Comparison of ENCODE assay signal across 18 mouse cellular contexts in genomic region chr7:144206254-144206653, GRCm38 (mm10).
A peak's percentile ranks its signal among the peaks of the same experiment; 100 is the strongest.
DNase-seq lines count a peak whose midpoint lies in the region.
"Had no signal": no experiment of that assay in that cellular context is flagged by ENCODE, and none has a peak within 500 bp of the region (broad histone marks: within the 10 kb centered on the region; RNA-seq: fewer than 3 reads in every experiment).

No protein-coding gene starts in this region.

- intact Hi-C loops in left cerebral cortex, postnatal 36 days (cut with DNase I), result no loop called here
- intact Hi-C loops in left cerebral cortex, postnatal 10 days (cut with DNase I), result loop anchor here (10.0 kb wide), 1 partner anchor 311 kb away; no protein-coding TSS in a partner anchor

- DNase-seq in layer of hippocampus, adult 9-11 months, result peak; percentile 44
- DNase-seq in layer of hippocampus, postnatal 36 days, result no peak
- DNase-seq in left cerebral cortex, postnatal 36 days (ENCODE audit: low spot score in 2 of 2), result peak; percentile 62 to 67
- DNase-seq in left cerebral cortex, postnatal 10 days (ENCODE audit: extremely low spot score in 1 of 2, low spot score in 2 of 2), result no peak
- peak; percentile 68 for DNase-seq in right cerebral cortex, postnatal 25 days
- no peak for DNase-seq in right cerebral cortex, postnatal 10 days (ENCODE audit: low spot score in 2 of 2)
- peak; percentile 64 for DNase-seq in telencephalon, adult 2 months (ENCODE audit: low read depth, low spot score)
- DNase-seq in testis, postnatal 14 days (ENCODE audit: low spot score), result no peak
- DNase-seq: adrenal gland, adult 8-10 months; adrenal gland, postnatal 25 days; B cell, adult 2 months; cerebellum, adult 18-20 months; cerebellum, adult 9-10 months; cerebellum, postnatal 14 days; gastrocnemius, postnatal 25 days; heart, adult 18-20 months; heart, postnatal 10 days; heart, postnatal 36 days had no signal

Comparison
In these comparisons a context has a peak if more than half of its experiments do, and no peak if none do; other contexts are left out.
1. DNase-seq: peak in layer of hippocampus, adult 9-11 months (single experiment), left cerebral cortex, postnatal 36 days (2 of 2), right cerebral cortex, postnatal 25 days (single experiment) and telencephalon, adult 2 months (single experiment); none in layer of hippocampus, postnatal 36 days (0 of 2), left cerebral cortex, postnatal 10 days (0 of 2), right cerebral cortex, postnatal 10 days (0 of 2) and testis, postnatal 14 days (single experiment).